Mouse (Mus musculus) ES-Bruce4 (cell line): ENCODE results near the gene Mrgpre. TPM values are rescaled to one million over a fixed set of nuclear protein-coding genes. Genes with fewer than 3 reads are reported as not detected.

ENCODE experiments used
- H3K27ac ChIP-seq: 2 replicates; pipeline ENCODE4 v1.5.1; 2012; ENCODE audit warnings: low read length, inconsistent platforms; ENCODE audit not compliant: insufficient read depth
- H3K27me3 ChIP-seq: 2 replicates; pipeline ENCODE4 v1.6.1; 2012; ENCODE audit warnings: mild to moderate bottlenecking, low read length, inconsistent platforms; ENCODE audit not compliant: control insufficient read depth, poor library complexity, insufficient read depth, severe bottlenecking
- H3K36me3 ChIP-seq: 2 replicates; pipeline ENCODE4 v1.6.1; 2012; ENCODE audit warnings: inconsistent platforms, mild to moderate bottlenecking, low read length, moderate library complexity; ENCODE audit not compliant: control insufficient read depth, poor library complexity, insufficient read depth, severe bottlenecking
- H3K4me1 ChIP-seq: one replicate; pipeline ENCODE4 v1.8.1; 2011; ENCODE audit warnings: low read length; ENCODE audit not compliant: control insufficient read depth, insufficient read depth
- H3K4me3 ChIP-seq: 2 replicates; pipeline ENCODE4 v1.5.1; 2011; ENCODE audit warnings: low read depth, mild to moderate bottlenecking, low read length
- H3K9ac ChIP-seq: 2 replicates; pipeline ENCODE4 v1.6.1; 2012; ENCODE audit warnings: low read depth, mild to moderate bottlenecking, inconsistent platforms; ENCODE audit not compliant: poor library complexity, severe bottlenecking
- H3K9me3 ChIP-seq: replicated peaks from 2 replicates; pipeline ENCODE4 v1.6.1; 2012; ENCODE audit warnings: mild to moderate bottlenecking, low read length, inconsistent platforms; ENCODE audit not compliant: control insufficient read depth, poor library complexity, insufficient read depth, severe bottlenecking
- CTCF ChIP-seq: IDR thresholded peaks from one replicate; pipeline ENCODE4 v1.8.1; 2011; ENCODE audit warnings: low read depth, low read length
- EP300 ChIP-seq: IDR thresholded peaks from 2 replicates; pipeline ENCODE4 v1.6.1; 2011; ENCODE audit warnings: low read depth, low read length; ENCODE audit not compliant: insufficient read depth
- POLR2A ChIP-seq: IDR thresholded peaks from one replicate; pipeline ENCODE4 v1.8.1; 2011; ENCODE audit warnings: low read length; ENCODE audit not compliant: insufficient read depth
- polyA plus RNA-seq: library from polyadenylated mRNA; stranded (reverse); fragments of >200 nt; gene quantifications from 2 replicates; pipeline ENCODE4 v1.2.4, GENCODE M21; 2011; ENCODE audit warnings: low read depth; ENCODE audit not compliant: missing spikeins, insufficient read depth, insufficient read length

Gene Mrgpre
- polyA plus RNA-seq, 1 experiment = 0.48 TPM

GRCm38 (mm10) chr7:143783378-143783995 lies 813 bp downstream of the Mrgpre start:
- TF ChIP-seq CTCF (no peak), EP300 (no peak)
- Histone ChIP-seq H3K27me3 (no peaks in the 10 kb centered on the region), H3K4me3 (no peak overlapping the region), H3K4me1 (no peaks in the 10 kb centered on the region), H3K36me3 (no peaks in the 10 kb centered on the region), H3K9me3 (no peaks in the 10 kb centered on the region), H3K27ac (no peak overlapping the region), H3K9ac (no peak overlapping the region)

GRCm38 (mm10) chr7:143777375-143777774 lies 6.9 kb downstream of the Mrgpre start:
- Histone ChIP-seq H3K27ac (no peak overlapping the region), H3K27me3 (no peaks in the 10 kb centered on the region), H3K9me3 (no peaks in the 10 kb centered on the region), H3K36me3 (no peaks in the 10 kb centered on the region), H3K9ac (no peak overlapping the region), H3K4me3 (no peak overlapping the region), H3K4me1 (no peaks in the 10 kb centered on the region)
- TF ChIP-seq POLR2A (no peak), EP300 (no peak), CTCF (no peak)

GRCm38 (mm10) chr7:143776137-143776536 lies 8.2 kb downstream of the Mrgpre start:
- Histone ChIP-seq H3K27ac (no peak overlapping the region), H3K9me3 (no peaks in the 10 kb centered on the region), H3K9ac (no peak overlapping the region), H3K4me3 (no peak overlapping the region), H3K4me1 (no peaks in the 10 kb centered on the region), H3K36me3 (no peaks in the 10 kb centered on the region), H3K27me3 (no peaks in the 10 kb centered on the region)
- TF ChIP-seq POLR2A (no peak), CTCF (no peak), EP300 (no peak)

GRCm38 (mm10) chr7:143769461-143769860 lies 14.8 kb downstream of the Mrgpre start:
- no peaks in the 10 kb centered on the region for H3K27me3 ChIP-seq
- no peak overlapping the region for H3K4me3 ChIP-seq
- H3K27ac ChIP-seq = no peak overlapping the region
- TF ChIP-seq CTCF (no peak), POLR2A (no peak), EP300 (no peak)
- H3K9me3 ChIP-seq = no peaks in the 10 kb centered on the region
- no peaks in the 10 kb centered on the region for H3K4me1 ChIP-seq
- H3K36me3 ChIP-seq = no peaks in the 10 kb centered on the region
- no peak overlapping the region for H3K9ac ChIP-seq

GRCm38 (mm10) chr7:143768267-143768666 lies 16.0 kb downstream of the Mrgpre start:
- no peak overlapping the region for H3K4me3 ChIP-seq
- H3K27ac ChIP-seq = no peak overlapping the region
- no peak overlapping the region for H3K9ac ChIP-seq
- no peaks in the 10 kb centered on the region for H3K27me3 ChIP-seq
- H3K36me3 ChIP-seq = no peaks in the 10 kb centered on the region
- H3K4me1 ChIP-seq = no peaks in the 10 kb centered on the region
- TF ChIP-seq EP300 (no peak), CTCF (no peak), POLR2A (no peak)
- no peaks in the 10 kb centered on the region for H3K9me3 ChIP-seq

GRCm38 (mm10) chr7:143766893-143767292 lies 17.4 kb downstream of the Mrgpre start, which contains the start of gene Mrgprg:
TSS of gene Mrgprg (minus strand) at chr7:143766993.
- H3K4me1 ChIP-seq = no peaks in the 10 kb centered on the region
- no peaks in the 10 kb centered on the region for H3K9me3 ChIP-seq
- no peaks in the 10 kb centered on the region for H3K36me3 ChIP-seq
- no peak within 1 kb of the TSS for H3K9ac ChIP-seq
- H3K27ac ChIP-seq = no peak within 1 kb of the TSS
- H3K4me3 ChIP-seq = no peak within 1 kb of the TSS
- H3K27me3 ChIP-seq = no peaks in the 10 kb centered on the region
- TF ChIP-seq POLR2A (no peak), CTCF (no peak), EP300 (no peak)
